ENCODE assay signal across 1 mouse cellular context in the genomic region with DNA sequence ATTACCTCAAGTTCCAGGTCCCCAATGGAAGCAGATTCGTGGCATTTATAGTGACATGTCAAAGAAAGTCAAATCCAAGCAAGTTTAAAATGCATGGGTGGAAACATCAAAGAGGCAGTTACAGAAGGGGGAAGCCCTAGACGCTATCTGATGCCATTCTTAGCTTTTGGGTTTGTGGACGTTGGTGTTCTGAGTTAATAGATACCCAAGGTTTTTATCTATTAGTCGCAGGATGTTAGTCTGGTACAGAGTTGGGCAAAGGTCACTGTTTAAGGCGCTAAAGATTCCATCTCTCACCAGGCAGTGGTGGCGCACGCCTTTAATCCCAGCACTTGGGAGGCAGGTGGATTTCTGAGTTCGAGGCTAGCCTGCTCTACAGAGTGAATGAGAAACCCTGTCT.
TF ChIP-seq lines count a peak whose summit lies in the region.

No protein-coding gene starts in this region.

TF ChIP-seq in MEL, 35 proteins besides CTCF, POLR2A, EP300 and RAD21 (continued from another document):
- TF ChIP-seq TBP (IDR thresholded peaks at IDR 0.05; ENCODE audit: low read depth, low read length) (peak; percentile 78), ETS1 (IDR thresholded peaks at IDR 0.05; ENCODE audit: low read depth, low read length) (peak; percentile 96), ELF1 (IDR thresholded peaks at IDR 0.05; ENCODE audit: low read depth, low read length) (no peak), GATA1 (IDR thresholded peaks at IDR 0.05; ENCODE audit: low read depth, low read length) (peak; percentile 99), POLR2AphosphoS5 (IDR thresholded peaks at IDR 0.05; ENCODE audit: borderline replicate concordance, low read depth, low read length) (no peak), SIN3A (IDR thresholded peaks at IDR 0.05; ENCODE audit: low read length) (peak; percentile 90), SMC3 (IDR thresholded peaks at IDR 0.05; ENCODE audit: low read depth, low read length) (no peak), ZNF384 (IDR thresholded peaks at IDR 0.05; ENCODE audit: low read depth, low read length) (no peak), GABPA (IDR thresholded peaks at IDR 0.05; ENCODE audit: low read depth, low read length) (no peak), TAL1 (IDR thresholded peaks at IDR 0.05; ENCODE audit: low read length) (peak; percentile 92), E2F4 (IDR thresholded peaks at IDR 0.05; ENCODE audit: borderline replicate concordance, low read depth, low read length) (no peak), MYB (IDR thresholded peaks at IDR 0.05; ENCODE audit: low read depth, low read length) (peak; percentile 99), ZMIZ1 (IDR thresholded peaks at IDR 0.05; ENCODE audit: low read depth, low read length) (no peak), KAT2A (conservative IDR thresholded peaks at IDR 0.05; ENCODE audit: low read depth, low read length) (peak; percentile 39), CHD1 (IDR thresholded peaks at IDR 0.05; ENCODE audit: low read depth, low read length) (no peak), UBTF (IDR thresholded peaks at IDR 0.05; ENCODE audit: borderline replicate concordance, insufficient read depth, low read depth, low read length) (no peak), ZKSCAN1 (IDR thresholded peaks at IDR 0.05; ENCODE audit: low read depth, low read length) (no peak), NRF1 (IDR thresholded peaks at IDR 0.05; ENCODE audit: insufficient read depth, low read depth, low read length, poor library complexity, severe bottlenecking) (no peak), TCF12 (IDR thresholded peaks at IDR 0.05; ENCODE audit: low read depth, low read length) (peak; percentile 97), MAX (IDR thresholded peaks at IDR 0.05; ENCODE audit: low read length) (no peak), CHD2 (IDR thresholded peaks at IDR 0.05; ENCODE audit: low read length) (no peak), POLR2AphosphoS2 (IDR thresholded peaks at IDR 0.05; ENCODE audit: low read length) (no peak), MEF2A (IDR thresholded peaks at IDR 0.05; ENCODE audit: extremely low read depth, insufficient replicate concordance, low read depth, low read length, poor library complexity, severe bottlenecking) (peak; percentile 87; the same call in 1 of the 2 replicates), MAFK (IDR thresholded peaks at IDR 0.05; ENCODE audit: borderline replicate concordance, low read depth, low read length) (no peak; the same call in 1 of the 2 replicates), JUND (IDR thresholded peaks at IDR 0.05; ENCODE audit: low read depth, low read length) (no peak; the same call in 1 of the 2 replicates), NELFE (IDR thresholded peaks at IDR 0.05; ENCODE audit: low read depth, low read length) (no peak), USF1 (IDR thresholded peaks at IDR 0.05; ENCODE audit: low read depth, low read length) (no peak)
